Mouse (Mus musculus) G1E (cell line): ENCODE measurements around the gene Tubb5. TPM values are rescaled to one million over a fixed set of nuclear protein-coding genes. Genes with fewer than 3 reads are reported as not detected.

Experiments
- ATAC-seq: 2 replicates; pipeline ENCODE4 v1.8.0; 2016; ENCODE audit warnings: mild to moderate bottlenecking; ENCODE audit not compliant: insufficient number of reproducible peaks, poor library complexity, low FRiP score, severe bottlenecking; ENCODE audit errors: extremely low read depth
- DNase-seq: peaks from one replicate; pipeline ENCODE4 v3.0.0; 2012; ENCODE audit warnings: low spot score
- H3K27me3 ChIP-seq: 2 replicates; pipeline ENCODE4 v1.6.1; 2012; ENCODE audit warnings: mild to moderate bottlenecking, low read length, inconsistent platforms; ENCODE audit not compliant: insufficient read depth
- H3K36me3 ChIP-seq: replicated peaks from 2 replicates; pipeline ENCODE3; 2012; ENCODE audit warnings: mild to moderate bottlenecking, inconsistent platforms
- H3K4me1 ChIP-seq: 2 replicates; pipeline ENCODE4 v1.6.1; 2012; ENCODE audit warnings: low read depth, low read length, inconsistent platforms, mixed read lengths; ENCODE audit not compliant: insufficient read depth
- H3K4me3 ChIP-seq: 2 replicates; pipeline ENCODE4 v1.5.1; 2012; ENCODE audit warnings: low read depth, mild to moderate bottlenecking, inconsistent platforms, low read length, moderate library complexity, mixed read lengths
- H3K9me3 ChIP-seq: replicated peaks from 2 replicates; pipeline ENCODE4 v1.6.1; 2012; ENCODE audit warnings: inconsistent platforms
- CTCF ChIP-seq: IDR thresholded peaks from 2 replicates; pipeline ENCODE4 v1.5.1; 2012; ENCODE audit warnings: low read depth, low read length, inconsistent platforms, mixed read lengths
- GATA1 ChIP-seq: IDR thresholded peaks from 2 replicates; pipeline ENCODE4 v1.6.1; 2012; ENCODE audit warnings: borderline replicate concordance, low read length, inconsistent platforms, mixed read lengths
- GATA2 ChIP-seq: IDR thresholded peaks from 2 replicates; pipeline ENCODE4 v1.6.1; 2012; ENCODE audit warnings: low read depth, low read length, inconsistent platforms, borderline replicate concordance
- POLR2AphosphoS5 ChIP-seq: IDR thresholded peaks from 2 replicates; pipeline ENCODE4 v1.6.1; 2012; ENCODE audit warnings: low read depth, low read length, inconsistent platforms; ENCODE audit not compliant: insufficient replicate concordance
- TAL1 ChIP-seq: conservative IDR thresholded peaks from 2 replicates; pipeline ENCODE4 v1.6.1; 2012; ENCODE audit warnings: low read depth, low read length, inconsistent platforms, mixed read lengths
- polyA plus RNA-seq: library from polyadenylated mRNA; stranded (reverse); fragments of >175 nt; gene quantifications from 2 replicates; pipeline ENCODE4 v1.2.3, GENCODE M21; 2012
- total RNA-seq, 2 experiments: library from RNA; stranded (forward) in 1 of 2; stranded (reverse) in 1 of 2; fragments of 200-1000 nt in 1 of 2; fragments of >200 nt in 1 of 2; fragmentation: Nextera tagmentation in 1 of 2; gene quantifications; 2 replicates each; pipeline ENCODE4 v1.2.3; 2014 to 2017

Gene Tubb5
- total and polyA plus RNA-seq, 3 experiments = 510 to 849 (median 817) TPM

DNA sequence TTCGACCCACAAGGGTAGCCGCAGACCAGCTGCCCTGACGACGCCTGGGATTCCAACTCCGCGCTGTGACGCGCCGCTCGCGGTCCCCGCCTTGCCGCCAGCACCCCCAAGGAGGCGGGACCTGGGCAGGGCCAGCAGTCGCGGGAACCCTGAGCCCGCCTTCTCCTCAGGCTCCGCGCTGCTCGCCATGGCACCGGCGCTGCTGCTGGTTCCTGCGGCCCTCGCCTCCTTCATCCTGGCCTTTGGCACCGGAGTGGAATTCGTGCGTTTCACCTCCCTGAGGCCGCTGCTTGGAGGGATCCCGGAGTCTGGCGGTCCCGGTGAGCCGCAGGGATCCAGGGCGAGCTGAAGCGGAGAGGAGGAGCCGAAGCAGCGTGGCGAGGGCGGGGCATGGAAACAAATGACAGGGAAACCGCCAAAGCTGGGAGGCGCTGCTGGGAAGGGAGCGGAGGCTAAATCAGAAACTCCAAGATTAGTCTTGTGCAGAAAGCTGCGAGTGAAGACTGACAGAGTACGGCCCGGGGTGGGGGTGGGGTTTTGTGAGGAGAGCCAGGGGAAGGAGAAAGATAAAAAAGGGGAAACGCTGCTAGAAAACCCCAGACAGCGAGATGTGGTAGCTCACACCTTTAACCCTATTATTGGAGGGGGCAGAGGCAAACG, 23.2 kb upstream of the Tubb5 start, which contains the start of gene Nrm:
Gene Nrm, plus strand, starts transcription at position 121 of the 660 bp plus-strand sequence.
- ATAC-seq = peak; percentile 69
- peaks cover 78% of the 10 kb centered on the region for H3K4me1 ChIP-seq

DNA sequence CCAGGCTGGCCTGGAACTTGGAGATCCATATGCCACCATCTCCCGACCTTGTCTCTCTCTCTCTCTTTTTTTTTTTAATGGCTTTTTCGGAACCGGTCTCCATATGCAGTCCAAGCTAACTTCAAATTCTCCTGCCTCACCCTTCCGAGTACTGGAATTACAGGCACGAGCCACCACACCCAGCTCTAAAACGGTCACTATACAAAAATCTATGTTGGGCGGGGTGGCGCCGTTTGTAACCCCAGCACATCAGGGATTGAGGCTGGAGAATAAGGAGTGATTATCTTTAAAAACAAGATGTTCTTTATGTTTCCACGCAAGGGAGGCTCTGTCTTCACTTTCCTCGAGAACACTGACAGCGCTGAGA, 22.7 kb upstream of the Tubb5 start:
- no peaks in the 10 kb centered on the region for H3K9me3 ChIP-seq
- TF ChIP-seq TAL1 = no peak
- no peak for TF ChIP-seq POLR2AphosphoS5
- TF ChIP-seq GATA1 = no peak
- no peak for TF ChIP-seq GATA2
- no peak for TF ChIP-seq CTCF
- no peak for ATAC-seq
- H3K4me3 ChIP-seq = peak overlapping the region; percentile 87
- peaks cover 73% of the 10 kb centered on the region for H3K4me1 ChIP-seq
- peaks cover 1% of the 10 kb centered on the region; the same call in 1 of the 2 replicates for H3K27me3 ChIP-seq
- no peak for DNase-seq
- H3K36me3 ChIP-seq = peaks cover 58% of the 10 kb centered on the region

More for the DNA sequence above, 23.2 kb upstream of the Tubb5 start, which contains the start of gene Nrm:
- peaks cover 54% of the 10 kb centered on the region for H3K36me3 ChIP-seq
- H3K27me3 ChIP-seq = peaks cover 6% of the 10 kb centered on the region; the same call in 1 of the 2 replicates
- peak; percentile 79 for DNase-seq
- no peak for TF ChIP-seq POLR2AphosphoS5
- TF ChIP-seq GATA2 = no peak
- no peak for TF ChIP-seq GATA1
- no peak for TF ChIP-seq CTCF
- no peak for TF ChIP-seq TAL1
- no peaks in the 10 kb centered on the region for H3K9me3 ChIP-seq
- H3K4me3 ChIP-seq = peak within 1 kb of the TSS; percentile 87

DNA sequence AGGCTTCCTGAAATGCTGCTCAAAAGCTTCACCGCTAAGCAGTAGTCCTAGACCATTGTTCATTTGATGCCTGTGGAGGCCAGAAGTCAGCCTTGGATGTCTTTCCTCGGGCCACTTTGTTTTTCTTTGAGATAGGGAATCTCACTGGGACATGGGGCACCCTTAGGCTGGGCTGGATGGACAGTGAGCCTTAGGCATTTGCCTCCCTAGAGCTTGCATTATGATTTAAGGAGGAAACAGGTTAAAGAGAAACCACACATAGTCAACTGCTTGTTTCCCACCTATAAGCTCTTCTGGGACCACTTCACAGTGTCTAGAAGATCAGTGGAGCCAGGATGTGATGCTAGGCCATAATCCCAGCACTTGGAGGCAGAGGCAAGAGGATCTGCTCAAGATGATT, 21.7 kb upstream of the Tubb5 start:
- Histone ChIP-seq H3K4me3 (no peak overlapping the region), H3K4me1 (peaks cover 68% of the 10 kb centered on the region), H3K27me3 (no peaks in the 10 kb centered on the region), H3K9me3 (no peaks in the 10 kb centered on the region), H3K36me3 (peaks cover 64% of the 10 kb centered on the region)
- no peak for ATAC-seq
- DNase-seq = no peak
- TF ChIP-seq CTCF = no peak
- TF ChIP-seq GATA2 = no peak
- no peak for TF ChIP-seq GATA1
- TF ChIP-seq POLR2AphosphoS5 = no peak
- no peak for TF ChIP-seq TAL1

DNA sequence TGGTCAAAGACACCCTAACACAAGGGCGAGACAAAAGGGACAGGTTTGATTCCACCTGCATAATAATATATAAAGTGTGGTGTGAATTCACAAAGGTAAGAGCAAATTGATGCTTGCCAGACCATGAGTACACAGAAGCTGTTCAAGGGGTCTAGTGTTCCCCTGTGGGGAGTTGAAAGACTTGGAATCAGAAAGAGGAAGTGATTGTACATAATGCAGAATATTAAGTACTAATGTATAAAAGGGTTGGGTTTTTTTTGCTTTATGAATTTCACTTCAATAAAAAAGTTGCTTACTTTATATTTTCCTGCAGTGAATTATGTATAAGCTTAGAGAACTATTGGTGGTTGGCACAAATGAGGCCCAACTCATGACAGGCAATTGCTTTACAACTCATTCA, 21.3 kb upstream of the Tubb5 start:
- DNase-seq (no peak), ATAC-seq (no peak)
- TF ChIP-seq GATA2 (no peak), TAL1 (no peak), GATA1 (no peak), CTCF (no peak), POLR2AphosphoS5 (no peak)
- Histone ChIP-seq H3K9me3 (no peaks in the 10 kb centered on the region), H3K4me3 (no peak overlapping the region), H3K36me3 (peaks cover 64% of the 10 kb centered on the region), H3K4me1 (peaks cover 68% of the 10 kb centered on the region), H3K27me3 (no peaks in the 10 kb centered on the region)

DNA sequence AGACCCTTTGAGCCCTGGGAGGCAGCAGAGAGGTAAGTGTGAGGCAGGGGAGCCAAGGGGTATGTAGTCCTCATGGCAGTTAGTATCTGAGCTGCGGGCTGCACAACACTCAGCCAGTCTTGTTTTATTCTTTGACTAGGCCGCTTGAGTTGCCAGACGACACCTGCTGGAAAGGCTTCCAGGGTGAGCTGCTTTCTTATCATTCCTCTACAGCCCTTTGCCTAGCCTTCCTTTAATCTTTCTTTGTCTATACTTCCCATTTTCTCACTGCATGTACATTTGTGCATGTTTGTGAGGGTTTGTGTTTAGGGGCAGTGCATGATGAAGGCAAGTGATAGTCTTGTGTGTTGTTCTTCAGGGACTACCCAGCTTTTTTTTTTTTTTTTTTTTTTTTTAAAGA, 12.9 kb upstream of the Tubb5 start:
- TF ChIP-seq TAL1 (peak; percentile 89), GATA1 (no peak)
- peaks cover 90% of the 10 kb centered on the region for H3K36me3 ChIP-seq
- DNase-seq = peak; percentile 46
- H3K9me3 ChIP-seq = no peaks in the 10 kb centered on the region
- H3K27me3 ChIP-seq = no peaks in the 10 kb centered on the region
- peak; percentile 68 for ATAC-seq
- H3K4me1 ChIP-seq = peaks cover 65% of the 10 kb centered on the region
- H3K4me3 ChIP-seq = no peak overlapping the region

DNA sequence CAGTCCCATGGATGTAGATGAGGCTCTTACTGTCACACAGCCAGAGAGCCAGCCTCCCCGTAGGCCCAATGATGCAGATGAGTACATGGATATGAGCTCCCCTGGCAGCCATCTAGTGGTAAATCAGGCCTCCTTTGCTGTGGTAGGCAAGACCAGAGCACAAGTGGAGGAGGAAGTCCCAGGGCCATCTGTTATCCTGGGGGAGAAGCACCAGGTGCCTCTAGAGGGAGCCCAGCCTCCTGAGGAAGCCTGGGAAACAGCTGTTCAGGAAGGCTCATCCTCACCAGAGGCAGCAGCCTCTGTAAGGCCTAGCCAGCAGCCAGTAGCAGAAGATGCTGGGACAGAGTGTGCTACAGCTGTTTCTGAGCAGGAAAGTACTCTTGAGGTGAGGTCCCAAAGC, 10.0 kb upstream of the Tubb5 start:
- no peak for DNase-seq
- no peak overlapping the region for H3K4me3 ChIP-seq
- ATAC-seq = no peak
- H3K27me3 ChIP-seq = no peaks in the 10 kb centered on the region
- peaks cover 84% of the 10 kb centered on the region for H3K36me3 ChIP-seq
- H3K9me3 ChIP-seq = no peaks in the 10 kb centered on the region
- TF ChIP-seq POLR2AphosphoS5 = no peak
- no peak for TF ChIP-seq GATA1
- TF ChIP-seq TAL1 = no peak
- no peak for TF ChIP-seq CTCF
- TF ChIP-seq GATA2 = no peak
- H3K4me1 ChIP-seq = peaks cover 57% of the 10 kb centered on the region
